Mouse (Mus musculus) gastrocnemius, adult 2 months (tissue): ENCODE data around the gene C5ar1. TPM values are rescaled to one million over a fixed set of nuclear protein-coding genes. Genes with fewer than 3 reads are reported as not detected.

ENCODE experiments used
- DNase-seq: peaks from one replicate; pipeline ENCODE4 v3.0.0; 2022
- H3K27ac ChIP-seq: fragments of 200-600 bp; 2 replicates; pipeline ENCODE4 v1.8.1; 2022; ENCODE audit warnings: mild to moderate bottlenecking
- H3K4me3 ChIP-seq: fragments of 200-600 bp; 2 replicates; pipeline ENCODE4 v1.8.1; 2022; ENCODE audit warnings: mild to moderate bottlenecking, moderate library complexity
- CTCF ChIP-seq: fragments of 200-600 bp; IDR thresholded peaks from 2 replicates; pipeline ENCODE4 v1.8.1; 2022; ENCODE audit warnings: antibody characterized with exemption, mild to moderate bottlenecking, moderate library complexity
- intact Hi-C: fragments of 180-260 bp; cut with DNase I; formaldehyde crosslinking; loops from one replicate; pipeline ENCODE4 v1.15.1; 2025
- total RNA-seq, 2 experiments: library from RNA; stranded (reverse); gene quantifications; 2 replicates each; pipeline ENCODE4 v1.2.3; 2021

Gene C5ar1
- total RNA-seq, 2 experiments from 2014 or later, result 1.6 to 2.4 TPM

DNA sequence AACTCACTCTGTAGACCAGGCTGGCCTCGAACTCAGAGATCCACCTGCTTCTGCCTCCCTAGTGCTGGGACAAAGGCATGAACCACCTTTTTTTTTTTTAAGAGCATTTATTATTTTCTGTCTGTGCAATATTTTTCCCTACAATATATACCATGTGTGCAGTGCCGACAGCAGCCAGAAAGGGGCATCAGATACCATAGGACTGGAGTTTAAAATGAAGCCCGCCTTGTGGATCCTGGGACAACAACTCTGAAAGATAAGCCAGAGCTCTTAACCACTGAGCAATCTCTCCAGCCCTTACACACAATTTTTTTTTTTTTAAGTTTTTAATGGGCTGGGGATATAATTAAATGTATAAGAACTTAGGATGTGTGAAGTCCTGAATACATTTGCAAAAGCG lies 35.0 kb upstream of the C5ar1 start:
- no peak for TF ChIP-seq CTCF
- no peak for DNase-seq
- intact Hi-C loops, result loop anchor here (1.0 to 10.0 kb wide), 3 partner anchors 32 to 170 kb away; no protein-coding TSS in a partner anchor
- Histone ChIP-seq H3K4me3 (peak overlapping the region; percentile 80; the same call in 1 of the 2 replicates), H3K27ac (peak overlapping the region; percentile 95)

DNA sequence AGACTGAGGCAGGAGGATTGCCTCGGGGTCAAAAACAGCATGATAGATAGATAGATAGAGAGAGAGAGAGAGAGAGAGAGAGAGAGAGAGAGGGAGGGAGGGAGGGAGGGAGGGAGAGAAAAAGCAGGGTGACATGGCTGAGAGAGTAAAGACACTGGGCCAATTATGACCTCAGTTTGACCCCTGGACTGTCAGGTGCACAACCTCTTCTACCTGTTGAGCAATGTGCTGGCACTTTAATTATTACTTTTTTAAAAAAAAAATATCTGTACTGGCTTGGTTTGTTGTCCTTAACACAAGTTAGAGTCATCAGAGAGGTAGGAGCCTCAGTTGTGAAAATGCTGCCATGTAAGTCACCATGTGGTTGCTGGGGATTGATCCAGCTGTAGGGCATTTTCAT lies 28.5 kb upstream of the C5ar1 start:
- no peak overlapping the region for H3K27ac ChIP-seq
- H3K4me3 ChIP-seq, result no peak overlapping the region
- intact Hi-C loops, result no loop called here
- no peak for TF ChIP-seq CTCF
- no peak for DNase-seq

DNA sequence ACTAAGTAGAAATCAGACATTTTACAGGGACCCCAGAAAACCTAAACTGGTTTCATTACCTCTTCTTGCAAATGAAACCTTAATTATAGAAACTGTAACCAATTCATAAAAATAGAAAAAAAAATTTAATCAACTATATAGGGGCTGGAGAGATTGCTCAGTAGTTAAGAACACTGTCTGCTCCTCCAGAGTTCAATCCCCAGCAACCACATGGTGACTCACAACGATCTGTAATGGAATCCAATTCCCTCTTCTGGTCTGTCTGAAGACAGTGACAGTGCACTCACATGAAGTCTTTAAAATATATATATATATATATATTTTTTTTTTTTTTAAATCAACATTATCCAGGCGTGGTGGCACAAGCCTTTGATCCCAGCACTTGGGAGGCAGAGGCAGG lies 27.7 kb upstream of the C5ar1 start:
- Histone ChIP-seq H3K4me3 (peak overlapping the region; percentile 83), H3K27ac (peak overlapping the region; percentile 99)
- TF ChIP-seq CTCF, result no peak
- intact Hi-C loops, result no loop called here
- DNase-seq, result no peak

DNA sequence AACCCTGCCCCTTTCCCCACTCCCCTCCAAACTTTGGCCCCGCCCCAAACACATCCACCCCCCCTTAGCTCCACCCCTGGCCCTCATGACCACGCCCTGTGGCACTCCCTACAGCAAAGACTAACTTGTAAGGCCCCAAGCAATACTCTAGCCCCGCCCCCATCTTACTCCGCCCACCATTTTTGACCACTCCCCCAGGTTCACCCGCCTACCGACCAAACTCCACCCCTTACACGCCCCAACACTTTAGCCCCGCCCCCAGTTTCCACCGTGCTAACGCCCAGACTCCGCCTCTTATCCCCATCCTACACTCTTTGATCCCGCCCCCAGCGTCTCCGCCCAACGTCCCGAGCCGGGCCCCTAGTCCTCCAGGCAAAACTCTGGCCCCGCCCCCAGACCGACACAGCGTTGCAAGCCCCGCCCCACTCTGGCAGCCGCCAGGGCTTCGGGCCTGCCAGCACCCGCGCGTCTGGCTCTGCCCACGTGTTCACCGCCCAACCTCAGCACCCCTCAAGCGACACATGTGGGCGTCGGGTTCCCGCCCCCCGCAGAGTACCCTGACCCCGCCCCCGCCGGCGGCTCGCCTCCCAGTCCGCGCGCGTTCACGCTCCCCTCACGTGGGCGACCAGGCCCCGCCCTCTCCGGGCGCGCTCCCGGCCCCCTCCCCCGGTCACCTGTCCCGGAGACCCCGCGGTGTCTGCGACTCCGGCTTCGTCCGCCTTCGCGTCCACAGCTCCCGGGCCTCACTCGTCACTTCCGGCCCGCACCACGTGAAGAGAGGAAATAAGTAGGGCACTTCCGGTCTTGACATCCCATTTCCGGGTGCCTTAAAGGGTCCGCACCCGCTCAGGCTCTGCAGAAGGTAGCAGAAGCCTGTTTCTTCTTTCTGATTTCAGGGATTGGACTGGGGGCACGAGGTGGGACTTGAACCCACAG lies 27.0 kb upstream of the C5ar1 start, which contains the start of gene Ccdc9:
TSS of gene Ccdc9 (minus strand) at position 770 of the 936 bp plus-strand sequence.
- Histone ChIP-seq H3K27ac (peak within 1 kb of the TSS; percentile 99), H3K4me3 (peak within 1 kb of the TSS; percentile 83)
- no peak for TF ChIP-seq CTCF
- peak; percentile 100 for DNase-seq
- intact Hi-C loops, result no loop called here

DNA sequence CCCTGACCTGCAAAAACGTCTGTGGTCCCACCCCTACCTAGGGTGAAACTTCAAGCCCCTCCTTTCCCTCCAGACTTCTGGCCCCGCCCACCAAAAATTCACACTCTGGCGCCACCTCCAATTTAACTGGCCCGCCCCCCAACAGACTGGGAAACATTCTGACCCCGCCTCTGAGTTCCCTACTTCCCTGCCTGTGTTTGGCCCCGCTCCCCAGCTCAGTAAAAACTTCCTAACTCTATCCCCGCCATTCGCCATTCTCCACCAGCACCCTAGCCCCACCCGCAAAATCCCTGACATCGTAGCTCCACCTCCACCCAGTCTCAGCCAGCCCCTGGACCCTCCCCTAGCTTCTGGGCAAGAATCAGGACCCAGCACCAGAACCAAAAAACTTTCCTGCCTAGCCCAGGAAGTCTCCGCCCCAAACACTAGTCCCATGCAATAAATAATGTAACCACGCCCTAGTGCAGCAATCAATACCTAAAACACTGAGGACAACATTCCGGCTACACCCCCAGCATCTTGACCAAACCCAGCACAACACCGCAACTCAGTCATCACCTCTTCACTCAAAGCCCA lies 26.2 kb upstream of the C5ar1 start:
- intact Hi-C loops, result no loop called here
- no peak for TF ChIP-seq CTCF
- H3K4me3 ChIP-seq, result peak overlapping the region; percentile 83
- DNase-seq, result peak; percentile 84
- peak overlapping the region; percentile 99 for H3K27ac ChIP-seq

DNA sequence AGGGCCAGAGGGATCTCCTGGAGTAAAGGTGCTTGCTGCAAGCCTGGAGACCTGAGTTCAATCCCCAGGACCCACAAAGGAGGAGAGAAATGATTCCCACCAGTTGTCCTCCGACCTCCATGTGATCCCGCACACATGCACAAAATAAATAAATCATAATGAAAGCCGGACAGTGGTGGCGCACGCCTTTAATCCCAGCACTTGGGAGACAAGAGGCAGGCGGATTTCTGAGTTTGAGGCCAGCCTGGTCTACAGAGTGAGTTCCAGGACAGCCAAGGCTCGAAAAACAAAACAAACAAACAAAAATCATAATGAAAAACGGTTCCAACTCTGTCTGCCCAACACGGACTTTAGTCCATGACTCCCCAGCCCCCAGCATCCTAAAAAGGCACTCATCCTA lies 25.6 kb upstream of the C5ar1 start:
- peak overlapping the region; percentile 83 for H3K4me3 ChIP-seq
- intact Hi-C loops, result no loop called here
- no peak for TF ChIP-seq CTCF
- H3K27ac ChIP-seq, result peak overlapping the region; percentile 99
- no peak for DNase-seq

DNA sequence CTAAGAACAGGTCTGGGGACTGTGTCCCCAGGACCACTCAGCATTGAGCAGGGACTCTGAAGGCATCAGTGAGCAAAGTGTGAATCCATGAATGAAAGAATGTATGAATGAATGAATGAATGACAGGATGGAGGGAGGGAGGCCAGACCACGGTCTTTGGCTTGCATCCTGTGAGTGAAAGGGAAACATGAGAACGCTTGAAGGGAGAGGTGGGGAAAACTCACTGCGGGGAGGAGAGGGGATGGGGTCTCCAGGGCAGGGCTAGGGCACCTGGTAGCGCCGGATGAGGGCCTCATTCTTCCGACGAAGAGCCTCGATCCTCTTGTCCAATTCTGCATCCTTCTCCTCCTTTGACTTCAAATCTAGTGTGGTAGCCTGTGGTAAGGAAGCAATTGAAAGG lies 24.7 kb upstream of the C5ar1 start:
- no peak for DNase-seq
- intact Hi-C loops, result no loop called here
- H3K4me3 ChIP-seq, result no peak overlapping the region
- TF ChIP-seq CTCF, result no peak
- H3K27ac ChIP-seq, result no peak overlapping the region

DNA sequence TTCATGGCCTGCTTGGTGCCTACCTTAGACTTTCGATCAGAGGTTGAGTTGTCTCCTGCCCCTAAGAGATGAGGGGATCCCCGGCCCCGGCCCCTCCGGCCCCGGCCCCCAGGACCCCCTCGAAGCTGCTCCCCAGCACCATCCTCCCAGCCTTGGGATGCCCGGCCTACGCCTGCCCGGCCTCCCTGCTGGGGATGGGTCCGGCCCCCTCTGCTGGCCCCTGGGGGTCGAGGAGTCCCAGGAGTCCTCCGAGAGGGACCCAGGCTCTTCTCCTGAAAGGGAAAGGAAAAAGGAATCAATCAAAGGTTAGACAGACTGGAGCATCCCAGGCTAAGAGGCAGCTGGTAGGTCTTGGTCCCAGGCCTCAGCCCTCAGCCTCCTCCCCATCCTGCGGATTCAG lies 23.0 kb upstream of the C5ar1 start:
- intact Hi-C loops, result no loop called here
- no peak for DNase-seq
- TF ChIP-seq CTCF, result no peak
- H3K27ac ChIP-seq, result no peak overlapping the region
- H3K4me3 ChIP-seq, result no peak overlapping the region

DNA sequence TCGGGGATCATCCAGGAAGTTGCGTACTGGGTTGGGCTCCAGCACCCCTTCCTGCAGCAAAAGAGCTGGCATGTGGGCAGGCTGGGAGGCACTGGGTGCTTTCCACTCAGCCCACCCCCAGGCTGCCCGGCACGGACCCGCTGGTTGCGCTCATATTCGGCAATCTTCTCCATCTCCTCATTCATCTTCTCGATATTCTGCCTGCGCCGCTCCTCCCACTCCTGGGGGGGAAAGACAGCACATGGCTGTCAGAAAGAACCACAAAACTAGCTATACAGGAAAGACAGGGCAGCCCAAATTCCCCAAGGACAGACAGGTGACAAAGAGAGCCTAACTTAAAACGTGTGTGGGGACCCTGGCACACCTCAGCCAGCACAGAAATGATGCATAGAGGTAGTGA lies 21.4 kb upstream of the C5ar1 start:
- Histone ChIP-seq H3K4me3 (no peak overlapping the region), H3K27ac (no peak overlapping the region)
- no peak for DNase-seq
- intact Hi-C loops, result no loop called here
- no peak for TF ChIP-seq CTCF

DNA sequence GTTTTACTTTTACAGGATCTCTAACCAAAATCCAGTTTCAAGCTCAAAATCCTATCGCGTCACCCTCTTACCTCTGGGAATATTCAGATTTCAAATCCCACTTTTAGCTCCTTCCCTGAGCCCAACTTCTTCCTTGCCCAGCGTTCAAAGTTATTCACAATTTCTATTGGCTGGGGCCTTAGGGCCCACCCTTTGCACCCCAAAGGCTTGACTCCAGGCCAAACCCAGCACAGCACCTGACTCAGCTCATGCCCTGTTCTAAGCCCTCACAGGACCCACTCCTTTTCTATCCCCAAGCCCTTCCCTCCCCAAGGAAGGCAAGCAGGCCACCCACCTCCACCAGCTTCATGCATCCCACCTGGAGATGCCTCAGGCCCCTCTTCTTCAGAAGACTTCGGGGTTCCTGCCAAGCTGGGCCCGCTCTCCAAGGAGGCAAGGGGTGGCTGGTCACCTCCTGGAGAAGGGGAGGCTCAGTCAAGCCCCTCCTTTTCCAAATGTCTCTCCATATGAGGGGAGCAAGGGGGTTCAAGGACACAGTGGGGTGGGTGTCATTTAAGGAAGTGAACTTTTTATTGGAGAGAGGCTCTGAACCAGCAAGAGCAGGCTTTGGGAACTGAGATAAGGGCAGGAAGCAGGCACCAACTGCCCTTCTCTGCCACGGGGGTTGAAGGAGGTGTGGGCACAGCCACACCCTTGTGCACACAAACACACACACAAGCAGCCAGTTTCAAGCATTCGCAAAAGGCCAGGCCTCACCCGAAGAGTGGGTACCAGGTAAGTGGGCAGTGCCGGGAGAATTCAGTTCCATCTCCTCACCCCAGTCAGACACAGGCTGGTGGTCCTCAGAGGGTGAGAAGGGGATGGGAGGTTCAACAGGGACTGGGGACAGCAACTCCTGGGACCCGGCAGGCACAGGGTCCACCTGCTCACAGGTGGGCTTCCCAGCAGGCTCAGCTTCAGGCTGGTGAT lies 15.9 kb upstream of the C5ar1 start:
- no peak overlapping the region for H3K4me3 ChIP-seq
- H3K27ac ChIP-seq, result no peak overlapping the region
- no peak for TF ChIP-seq CTCF
- intact Hi-C loops, result no loop called here
- DNase-seq, result no peak

DNA sequence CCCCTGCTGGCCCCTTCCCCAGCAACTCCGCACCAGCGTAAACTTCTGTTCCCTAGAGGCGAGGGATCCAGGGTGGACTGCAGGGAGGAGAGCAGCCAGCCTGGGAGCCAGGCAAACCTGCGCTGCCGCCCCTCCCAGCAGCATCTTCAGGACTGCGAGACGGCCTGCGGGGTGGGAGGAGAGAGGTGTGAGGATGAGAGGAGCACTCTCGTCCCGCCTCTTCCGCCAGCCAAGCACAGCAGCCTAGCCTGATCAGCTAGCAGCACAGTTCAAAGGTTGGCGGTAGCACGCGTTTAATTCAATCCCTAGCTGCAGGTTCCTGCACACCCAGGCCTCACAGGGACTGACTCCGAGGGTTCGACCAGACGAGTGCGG lies 14.4 kb upstream of the C5ar1 start:
- Histone ChIP-seq H3K27ac (peak overlapping the region; percentile 83), H3K4me3 (peak overlapping the region; percentile 88)
- peak; percentile 62 for DNase-seq
- intact Hi-C loops, result no loop called here
- no peak for TF ChIP-seq CTCF

DNA sequence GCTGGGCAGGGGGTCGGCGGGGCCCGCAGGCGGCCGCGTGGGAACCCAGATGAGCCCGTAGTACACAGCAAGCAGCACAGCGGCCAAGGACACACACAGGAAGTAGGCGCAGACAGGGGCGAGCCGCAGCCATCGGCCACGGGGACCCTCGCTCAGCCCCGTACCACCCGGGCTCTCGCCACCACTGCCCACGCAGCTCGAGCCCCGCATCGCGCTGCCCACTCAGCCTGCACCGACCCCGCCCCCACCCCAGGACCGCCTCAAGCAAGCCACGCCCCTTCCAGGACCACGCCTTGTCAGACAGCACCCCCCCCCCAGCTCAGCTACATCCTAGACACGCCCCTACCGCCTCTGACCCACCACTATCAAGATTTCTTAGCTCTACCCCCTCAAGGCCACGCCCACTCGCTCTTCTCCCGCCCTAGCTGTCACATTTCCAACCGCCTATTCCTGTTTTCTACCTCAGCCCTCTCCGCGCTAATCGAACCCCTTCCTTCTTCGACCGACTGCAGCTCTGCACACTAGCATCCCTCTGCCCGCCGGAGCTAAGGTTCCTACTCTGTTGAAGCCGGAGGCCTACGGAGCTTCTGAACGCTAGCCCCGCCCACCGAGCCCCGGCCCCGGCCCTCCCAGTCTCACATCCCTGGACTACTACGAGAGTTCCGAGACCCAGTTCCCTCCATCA lies 13.9 kb upstream of the C5ar1 start, which contains the start of gene Inafm1:
TSS of gene Inafm1 (minus strand) at position 537 of the 685 bp plus-strand sequence.
- intact Hi-C loops, result no loop called here
- peak; percentile 91 for DNase-seq
- peak within 1 kb of the TSS; percentile 83 for H3K27ac ChIP-seq
- H3K4me3 ChIP-seq, result peak within 1 kb of the TSS; percentile 88
- TF ChIP-seq CTCF, result no peak
